Mouse (Mus musculus) spleen, postnatal 4 days (tissue): ENCODE measurements around the gene A230050P20Rik.

ENCODE experiments used
- DNase-seq, 2 experiments: peaks; one replicate each; pipeline ENCODE4 v3.0.0; 2022; ENCODE audit warnings: low spot score in 2 of 2

Gene A230050P20Rik

DNA sequence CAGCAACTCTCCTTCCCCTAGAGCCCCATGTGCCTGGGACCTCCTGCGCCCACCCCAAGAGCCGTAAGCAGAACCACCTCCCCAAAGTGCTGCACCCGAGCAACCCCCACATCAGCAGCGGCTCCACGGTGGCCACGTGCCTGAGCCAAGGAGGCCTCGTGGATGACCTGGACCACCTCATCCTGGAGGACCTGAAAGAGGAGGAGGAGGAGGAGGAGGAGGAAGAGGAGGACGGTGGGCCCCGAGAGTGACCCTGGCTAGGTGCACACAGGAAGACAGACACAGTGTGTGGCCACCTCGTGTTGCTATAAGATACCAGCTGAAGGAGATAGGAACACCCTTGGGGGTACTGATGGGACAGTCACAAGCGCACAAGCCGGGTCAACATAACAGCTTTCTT is 5.1 kb downstream of the A230050P20Rik start:
- DNase-seq = no peak

DNA sequence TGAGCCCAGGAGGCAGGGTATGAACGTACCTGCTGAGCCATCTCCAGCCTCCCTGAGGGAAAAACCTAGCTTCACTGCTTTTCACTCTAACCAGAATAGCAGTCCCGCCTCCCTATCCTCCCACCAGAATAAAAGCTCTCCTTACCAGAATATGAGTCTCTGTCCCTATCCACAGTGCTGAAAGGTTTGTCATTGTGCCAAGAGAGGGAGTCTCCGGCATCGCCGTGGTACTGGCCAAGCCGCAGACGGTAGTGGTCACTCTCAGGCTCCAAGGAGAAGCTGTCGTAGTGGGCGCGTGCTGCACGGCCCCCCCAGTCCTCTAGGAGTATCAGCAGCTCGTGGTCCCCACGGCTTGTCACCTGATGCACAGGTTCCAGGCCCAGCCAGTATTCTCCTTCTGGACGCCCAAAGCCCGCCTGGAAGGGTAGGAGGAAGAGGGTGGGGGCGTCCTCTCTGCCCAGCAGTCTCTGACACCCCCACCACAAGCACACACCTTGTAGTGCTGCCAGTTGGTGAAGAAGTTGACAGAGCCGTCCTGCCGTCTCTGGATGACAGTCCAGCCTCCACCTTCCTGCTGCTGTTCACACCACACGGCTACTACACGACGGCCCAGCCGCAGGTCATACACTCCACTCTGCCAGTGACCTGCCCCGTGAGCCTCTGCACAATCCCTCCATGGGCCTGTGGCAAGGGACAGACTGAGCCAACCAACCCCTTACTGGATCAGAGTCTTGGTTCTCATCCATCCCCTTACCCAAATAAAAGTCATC is 6.8 kb downstream of the A230050P20Rik start:
- peak in 1 of 2 experiments; percentile 62 for DNase-seq

DNA sequence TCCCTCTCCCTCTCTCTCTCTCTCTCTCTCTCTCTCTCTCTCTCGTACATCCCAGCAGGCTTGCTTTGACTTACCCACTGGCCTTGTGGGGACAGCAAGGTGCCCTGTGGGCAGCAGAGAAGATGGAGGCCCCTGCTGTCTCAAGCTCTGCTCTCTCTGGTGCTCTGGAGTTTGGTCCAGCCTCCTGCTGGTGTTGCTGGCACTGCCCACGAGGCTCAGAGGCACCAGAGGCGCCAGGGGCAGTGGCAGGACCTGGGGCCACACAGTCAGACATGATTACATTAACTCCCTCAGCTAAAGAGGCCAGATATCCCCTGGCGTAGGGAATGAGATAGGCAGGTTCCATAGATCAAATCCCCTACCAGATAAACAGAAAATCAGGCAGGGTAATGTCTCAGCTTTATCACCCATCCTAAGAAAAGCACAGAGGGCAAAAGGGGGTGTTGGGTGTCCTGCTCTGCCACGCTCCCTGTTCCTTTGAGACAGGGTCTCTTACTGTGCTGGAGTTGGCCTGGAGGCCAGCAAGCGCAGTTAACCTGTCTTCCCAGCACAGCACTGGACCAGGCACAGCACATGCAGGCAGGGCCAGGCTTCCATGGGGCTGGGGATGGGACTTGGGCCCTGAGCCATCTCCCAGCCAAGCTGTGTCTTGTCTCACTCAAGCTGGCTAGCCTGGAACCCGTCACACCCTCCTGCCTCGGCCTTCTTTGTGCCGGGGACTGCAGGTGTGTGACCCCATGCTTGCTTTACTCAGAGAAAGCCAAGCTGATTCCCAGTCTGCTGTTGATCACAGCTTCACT is 8.1 kb downstream of the A230050P20Rik start:
- peak in 1 of 2 experiments; percentile 57 for DNase-seq

DNA sequence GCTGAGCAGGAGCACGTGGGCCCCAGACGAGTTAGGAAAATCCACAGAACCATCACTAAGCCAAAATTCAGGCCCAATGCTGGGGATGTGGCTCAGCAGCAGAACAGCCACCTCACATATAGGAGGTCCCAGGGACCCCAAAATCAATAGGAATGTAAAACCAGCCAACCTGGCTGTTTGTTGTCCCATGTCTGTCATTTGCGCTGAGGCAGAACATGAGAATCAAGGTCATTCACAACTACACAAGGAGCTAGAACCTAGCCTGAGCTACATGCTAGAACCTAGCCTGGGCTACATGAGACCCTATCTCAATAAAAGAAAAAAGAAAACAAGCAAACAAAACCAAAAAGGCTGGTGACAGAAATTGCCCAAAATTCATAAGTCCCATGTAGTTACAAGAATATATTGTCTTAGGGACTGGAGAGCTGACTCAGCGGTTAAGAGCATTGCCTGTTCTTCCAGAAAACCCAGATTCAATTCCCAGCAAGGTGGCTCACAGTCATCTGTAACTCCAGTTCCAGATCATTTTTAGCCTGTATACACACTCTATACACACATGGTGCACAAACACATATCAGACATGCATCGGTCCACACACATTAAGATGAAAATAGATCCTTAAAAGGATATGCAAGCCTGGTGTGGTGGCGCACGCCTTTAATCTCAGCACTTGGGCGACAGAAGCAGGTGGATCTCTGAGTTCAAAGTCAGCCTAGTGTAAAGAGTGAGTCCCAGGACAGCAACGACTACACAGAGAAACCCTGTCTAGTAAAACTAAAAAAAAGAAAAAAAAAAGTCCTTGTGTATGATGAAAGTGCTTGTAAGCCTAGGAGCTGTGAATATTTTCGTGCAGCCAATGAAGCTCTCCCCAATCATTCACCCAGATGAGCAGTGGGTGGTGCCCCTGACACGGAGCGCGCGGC is 8.9 kb downstream of the A230050P20Rik start:
- no peak for DNase-seq

DNA sequence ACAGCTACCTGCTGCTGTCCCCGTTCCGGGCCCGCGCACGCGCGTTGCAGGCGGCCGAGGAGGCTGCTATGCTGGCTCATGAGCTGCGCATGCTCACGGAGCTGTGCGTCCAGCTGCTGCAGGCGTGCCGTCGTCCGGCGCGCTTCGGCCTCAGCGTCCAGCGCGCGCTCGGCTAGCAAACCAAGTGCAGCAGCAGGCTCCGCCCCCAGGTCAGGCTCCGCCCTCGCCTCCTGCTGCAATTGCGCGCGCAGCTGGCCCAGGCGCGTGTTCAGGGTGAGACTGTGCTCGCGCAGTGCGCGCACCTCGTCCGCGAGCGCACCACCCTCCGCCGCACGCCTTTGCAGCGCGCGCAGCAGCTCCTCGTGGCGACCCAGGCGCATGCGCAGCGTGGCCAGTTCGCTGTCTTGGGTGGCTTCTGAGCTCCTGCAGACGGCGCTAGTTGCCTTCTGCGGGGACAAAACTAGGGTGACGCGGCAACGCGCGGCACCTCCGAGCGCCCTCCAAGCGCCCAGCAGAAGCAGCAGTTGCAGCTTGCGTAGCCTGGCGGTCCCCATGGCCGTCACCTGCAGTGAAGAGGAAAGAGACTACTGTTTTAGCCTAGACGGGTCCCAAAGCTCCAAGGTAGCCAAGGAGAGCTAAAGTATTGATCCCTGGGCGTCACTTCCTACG is 9.7 kb downstream of the A230050P20Rik start:
- peak; percentile 99 to 100 for DNase-seq

DNA sequence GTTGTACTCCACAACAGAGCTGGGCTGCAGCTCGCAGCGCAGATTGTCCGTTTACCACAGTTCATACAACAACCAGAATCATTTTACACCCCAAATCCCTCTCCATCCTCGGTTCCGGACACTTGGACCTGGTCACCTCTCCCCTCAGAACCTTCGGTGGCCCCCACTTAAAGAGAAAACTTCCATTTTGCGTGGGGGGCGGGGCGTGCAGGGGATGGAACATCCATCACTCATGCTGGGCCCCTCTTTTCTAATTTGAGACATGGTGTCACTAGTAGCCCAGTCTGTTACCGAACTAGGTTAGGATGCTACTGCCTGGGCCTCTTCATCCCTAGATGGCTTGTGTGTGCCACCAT is 10.2 kb downstream of the A230050P20Rik start:
- DNase-seq = no peak

DNA sequence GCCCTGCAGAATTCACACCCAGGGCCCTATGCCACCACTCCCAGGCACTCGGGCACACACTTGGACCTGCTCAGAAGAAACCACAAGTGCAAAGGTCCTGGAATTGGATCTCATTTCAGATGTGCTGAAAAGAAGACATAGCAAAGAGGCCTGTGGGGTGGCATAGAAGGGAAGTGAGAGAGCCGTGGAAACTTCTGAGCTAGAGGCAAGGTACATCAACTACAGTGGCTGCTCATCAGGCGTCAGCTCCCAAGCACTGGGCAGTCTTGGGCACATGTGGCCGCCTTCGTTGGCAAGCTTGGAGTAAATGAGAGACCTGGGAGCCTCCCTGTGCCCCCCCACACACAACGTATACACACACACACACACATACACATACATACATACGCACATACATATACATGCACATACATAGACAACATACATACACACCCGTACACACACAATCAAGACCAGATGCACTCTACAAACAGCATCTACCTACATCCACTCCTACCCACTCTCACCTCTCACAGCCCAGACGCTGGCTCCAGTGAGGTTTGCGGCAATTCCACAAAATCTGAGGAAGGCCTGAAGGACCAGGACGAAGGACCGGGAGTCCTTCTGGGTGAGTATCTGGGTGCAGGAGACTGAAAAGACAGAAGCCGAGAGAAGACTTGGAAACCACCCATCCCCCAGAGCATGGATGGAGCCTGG is 10.8 kb downstream of the A230050P20Rik start, which contains the start of gene Angptl6:
TSS of gene Angptl6 (minus strand) at position 631 of the 696 bp plus-strand sequence.
- DNase-seq = peak in 1 of 2 experiments; percentile 69

DNA sequence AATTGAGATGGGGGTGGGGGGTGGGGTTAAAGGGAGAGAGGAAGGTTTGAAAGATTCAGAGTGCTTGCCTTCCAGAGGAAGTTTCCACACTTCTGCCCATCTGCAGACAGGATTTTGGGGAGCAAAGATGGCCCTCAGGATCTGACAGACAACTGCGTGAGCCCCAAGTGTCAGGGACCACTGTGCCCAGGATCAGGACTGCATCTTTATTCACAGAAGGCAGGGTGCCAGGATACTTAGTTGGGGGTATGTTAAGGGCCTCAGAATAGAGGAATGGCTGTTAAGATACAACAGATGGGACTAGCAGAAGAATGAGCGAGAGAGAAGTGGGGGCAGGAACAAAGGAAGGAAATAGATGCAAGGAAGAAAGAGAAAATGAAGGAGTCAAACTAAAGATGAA is 18.1 kb downstream of the A230050P20Rik start:
- DNase-seq = no peak

DNA sequence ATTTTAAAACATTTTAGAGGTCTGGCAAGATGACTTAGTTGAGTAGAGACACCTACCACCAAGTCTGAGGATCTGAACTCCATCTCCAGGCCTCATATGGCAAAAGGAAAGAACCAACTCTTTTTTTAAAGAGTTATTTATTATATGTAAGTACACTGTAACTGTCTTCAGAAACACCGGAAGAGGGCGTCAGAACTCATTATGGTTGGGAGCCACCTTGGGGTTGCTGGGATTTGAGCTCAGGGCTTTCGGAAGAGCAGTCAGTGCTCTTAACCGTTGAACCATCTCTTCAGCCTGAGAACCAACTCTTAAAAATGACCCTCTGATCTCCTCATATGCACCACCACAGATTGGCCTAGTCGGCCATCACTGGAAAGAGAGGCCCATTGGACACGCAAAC is 18.7 kb downstream of the A230050P20Rik start:
- DNase-seq = no peak

DNA sequence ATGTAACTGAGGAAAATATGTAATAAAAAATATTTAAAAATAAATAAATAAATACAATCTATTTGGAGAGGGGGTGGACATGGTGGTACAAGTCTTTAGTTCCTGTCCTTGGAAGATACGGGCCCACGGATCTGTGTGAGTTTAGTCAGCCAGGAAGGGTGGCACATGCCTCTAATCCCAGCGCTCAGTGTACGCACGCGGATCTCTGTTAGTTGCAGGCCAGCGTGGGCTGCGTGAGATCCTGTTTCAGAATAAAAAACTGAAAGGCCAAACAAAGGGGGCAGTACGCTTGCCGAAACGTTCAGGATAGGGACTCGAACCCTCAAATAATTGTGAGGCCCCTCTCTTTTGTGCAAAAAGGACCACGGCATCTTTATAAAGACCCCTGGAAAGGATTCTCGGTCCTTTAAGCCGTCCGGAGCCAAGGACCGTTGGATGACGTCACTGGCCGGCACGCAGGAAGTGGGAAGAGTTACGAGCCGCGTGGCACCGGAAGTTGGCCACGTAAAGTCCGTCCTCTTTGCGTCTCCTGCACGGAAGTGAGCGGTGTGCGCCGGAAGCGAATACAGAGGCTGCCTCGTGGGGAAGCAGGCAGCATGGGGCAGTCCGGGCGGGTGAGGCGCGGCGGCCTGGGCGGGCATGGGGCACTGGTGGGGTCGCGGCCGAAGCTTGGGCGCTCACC is 19.4 kb downstream of the A230050P20Rik start, which contains the start of gene Ppan:
TSS of gene Ppan (plus strand) at position 472 of the 682 bp plus-strand sequence.
- peak; percentile 90 to 95 for DNase-seq

DNA sequence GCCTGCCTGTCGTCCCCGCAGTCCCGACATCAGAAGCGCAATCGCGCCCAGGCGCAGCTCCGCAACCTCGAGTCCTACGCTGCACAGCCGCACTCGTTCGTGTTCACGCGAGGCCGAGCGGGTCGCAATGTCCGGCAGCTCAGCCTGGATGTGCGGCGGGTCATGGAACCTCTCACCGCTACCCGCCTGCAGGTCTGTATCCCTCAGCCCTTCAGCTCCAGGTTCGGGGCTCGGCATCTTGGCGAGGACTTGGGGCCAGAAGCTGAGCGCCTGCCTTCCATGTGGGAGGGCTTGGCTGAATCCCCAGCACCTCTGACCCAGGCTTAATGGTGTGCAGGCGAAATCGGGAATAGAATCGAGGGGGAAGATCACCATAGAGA is 19.9 kb downstream of the A230050P20Rik start:
- no peak for DNase-seq

DNA sequence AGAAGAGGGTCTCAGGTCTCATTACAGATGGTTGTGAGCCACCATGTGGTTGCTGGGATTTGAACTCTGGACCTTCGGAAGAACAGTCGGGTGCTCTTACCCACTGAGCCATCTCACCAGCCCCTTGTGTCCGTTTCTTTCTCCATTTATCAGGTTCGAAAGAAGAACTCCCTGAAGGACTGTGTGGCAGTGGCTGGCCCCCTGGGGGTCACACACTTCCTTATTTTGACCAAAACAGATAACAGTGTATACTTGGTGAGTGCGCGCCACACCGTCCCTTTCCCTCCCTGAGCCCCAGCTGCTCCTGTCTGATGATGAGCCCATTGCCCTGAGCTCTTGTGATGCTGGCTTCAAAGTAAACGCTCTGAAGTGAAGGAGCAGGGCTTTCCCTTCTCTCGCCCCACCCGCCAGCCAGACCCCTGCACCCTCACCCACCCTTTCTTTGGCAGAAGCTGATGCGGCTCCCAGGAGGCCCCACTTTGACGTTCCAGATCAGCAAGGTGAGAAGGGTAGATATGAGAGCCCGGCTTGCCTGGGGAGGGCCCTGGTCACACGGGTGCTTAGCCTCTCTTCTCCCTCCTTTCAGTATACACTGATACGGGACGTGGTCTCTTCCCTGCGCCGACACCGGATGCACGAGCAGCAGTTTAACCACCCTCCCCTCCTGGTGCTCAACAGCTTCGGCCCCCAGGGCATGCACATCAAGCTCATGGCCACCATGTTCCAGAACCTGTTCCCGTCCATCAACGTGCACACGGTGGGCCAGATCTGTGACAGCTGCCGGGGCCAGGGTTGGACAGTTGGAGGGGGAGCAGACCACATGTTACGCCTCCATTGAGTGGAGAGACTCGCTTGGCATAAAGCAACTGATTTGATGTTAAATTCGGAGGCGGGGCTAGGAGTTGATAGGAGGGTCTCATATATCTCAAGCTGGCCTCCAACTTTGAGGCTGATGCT is 21.0 kb downstream of the A230050P20Rik start:
- peak; percentile 54 to 77 for DNase-seq

DNA sequence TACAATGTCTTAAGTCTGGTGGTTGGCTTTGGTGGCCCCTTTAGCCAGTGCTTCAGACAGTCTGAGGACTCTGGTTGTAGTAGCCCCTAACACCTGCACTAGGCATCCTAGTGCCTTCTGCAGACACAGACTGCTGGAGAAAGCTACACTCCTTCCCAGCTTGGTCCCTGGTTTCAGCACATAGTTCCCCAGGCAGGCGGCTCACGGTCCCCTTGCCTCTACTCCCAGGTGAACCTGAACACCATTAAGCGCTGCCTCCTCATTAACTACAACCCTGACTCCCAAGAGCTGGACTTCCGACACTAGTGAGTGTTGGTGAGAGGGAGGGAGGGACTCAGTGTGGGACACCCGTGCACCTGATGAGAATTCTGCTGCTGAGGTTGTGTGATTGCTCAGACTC is 22.0 kb downstream of the A230050P20Rik start:
- DNase-seq = no peak

DNA sequence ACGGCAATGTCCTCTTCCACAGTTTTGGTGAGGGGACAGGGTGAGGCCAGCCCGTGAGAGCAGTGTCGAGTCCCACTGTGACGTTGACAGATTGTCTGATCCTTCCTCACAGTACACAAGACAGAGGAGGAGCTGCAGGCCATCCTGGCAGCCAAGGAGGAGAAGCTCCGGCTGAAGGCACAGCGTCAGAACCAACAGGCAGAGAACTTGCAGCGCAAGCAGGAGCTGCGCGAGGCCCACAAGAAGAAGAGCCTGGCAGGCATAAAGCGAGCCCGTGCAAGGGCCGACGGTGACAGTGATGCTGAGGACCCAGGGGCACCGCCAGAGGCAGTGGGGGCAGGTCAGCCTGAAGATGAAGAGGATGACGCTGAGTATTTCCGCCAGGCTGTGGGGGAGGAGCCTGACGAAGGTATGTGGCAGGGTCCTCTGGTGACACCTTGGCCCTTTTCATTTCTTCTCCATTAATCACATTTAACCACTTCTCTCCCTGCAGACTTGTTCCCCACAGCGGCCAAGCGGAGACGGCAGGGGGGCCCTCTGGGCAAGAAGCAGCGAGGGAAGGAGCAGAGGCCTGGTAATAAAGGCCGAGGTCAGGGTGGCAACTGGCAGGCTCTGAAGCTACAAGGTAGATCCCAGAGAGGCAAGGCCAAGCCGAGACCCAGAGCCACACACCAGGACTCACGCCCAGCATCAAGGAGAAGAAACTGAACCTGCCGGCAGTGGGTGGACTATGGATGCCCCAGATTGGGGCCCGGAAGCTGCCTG is 23.1 kb downstream of the A230050P20Rik start:
- peak; percentile 13 to 61 for DNase-seq

DNA sequence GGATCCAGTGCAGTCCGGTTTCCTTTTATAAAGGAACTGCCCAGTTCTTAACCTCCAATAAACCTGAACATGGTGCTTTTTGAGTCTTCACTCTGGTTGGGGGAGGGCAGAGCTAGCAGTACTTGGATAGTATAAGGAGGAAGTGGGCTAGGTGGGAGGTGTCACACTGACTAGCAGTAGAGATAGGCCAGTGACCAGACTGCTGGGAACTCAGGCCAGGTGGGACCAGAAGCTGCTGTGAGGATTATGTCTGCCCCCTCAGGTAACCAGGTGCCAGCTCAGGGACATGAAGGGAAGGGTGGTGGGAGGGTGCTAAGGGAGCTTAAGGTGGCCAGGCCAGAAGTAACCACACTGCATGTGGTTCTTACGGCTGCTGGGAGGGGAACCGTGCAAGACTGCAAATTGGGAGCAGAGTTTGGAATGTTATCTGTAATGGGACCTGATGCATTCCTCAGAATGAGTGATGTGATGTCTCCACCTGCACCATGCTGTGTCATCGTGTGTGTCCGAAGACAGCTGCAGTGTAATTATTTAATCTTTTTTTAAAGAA is 23.7 kb downstream of the A230050P20Rik start:
- DNase-seq = peak in 1 of 2 experiments; percentile 11

DNA sequence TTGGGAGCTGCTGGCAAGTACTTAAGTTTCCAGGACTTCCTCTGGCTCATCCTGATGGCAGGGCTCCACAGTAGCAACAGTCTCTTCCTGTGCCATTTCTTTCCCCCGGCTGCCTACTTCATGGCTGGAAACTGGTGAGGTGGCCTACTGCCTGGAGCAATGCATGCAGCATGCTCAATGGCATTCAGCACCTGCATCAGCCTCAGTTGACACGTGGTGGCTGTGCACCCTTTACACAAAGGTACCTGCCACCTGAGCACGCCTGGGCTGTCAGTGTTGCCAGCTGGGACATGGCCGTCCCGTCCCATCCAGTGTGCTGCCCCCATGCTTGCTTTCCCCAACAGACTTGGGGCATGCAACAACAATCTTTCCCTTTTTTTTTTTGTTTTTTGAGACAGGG is 24.6 kb downstream of the A230050P20Rik start:
- peak in 1 of 2 experiments; percentile 11 for DNase-seq

DNA sequence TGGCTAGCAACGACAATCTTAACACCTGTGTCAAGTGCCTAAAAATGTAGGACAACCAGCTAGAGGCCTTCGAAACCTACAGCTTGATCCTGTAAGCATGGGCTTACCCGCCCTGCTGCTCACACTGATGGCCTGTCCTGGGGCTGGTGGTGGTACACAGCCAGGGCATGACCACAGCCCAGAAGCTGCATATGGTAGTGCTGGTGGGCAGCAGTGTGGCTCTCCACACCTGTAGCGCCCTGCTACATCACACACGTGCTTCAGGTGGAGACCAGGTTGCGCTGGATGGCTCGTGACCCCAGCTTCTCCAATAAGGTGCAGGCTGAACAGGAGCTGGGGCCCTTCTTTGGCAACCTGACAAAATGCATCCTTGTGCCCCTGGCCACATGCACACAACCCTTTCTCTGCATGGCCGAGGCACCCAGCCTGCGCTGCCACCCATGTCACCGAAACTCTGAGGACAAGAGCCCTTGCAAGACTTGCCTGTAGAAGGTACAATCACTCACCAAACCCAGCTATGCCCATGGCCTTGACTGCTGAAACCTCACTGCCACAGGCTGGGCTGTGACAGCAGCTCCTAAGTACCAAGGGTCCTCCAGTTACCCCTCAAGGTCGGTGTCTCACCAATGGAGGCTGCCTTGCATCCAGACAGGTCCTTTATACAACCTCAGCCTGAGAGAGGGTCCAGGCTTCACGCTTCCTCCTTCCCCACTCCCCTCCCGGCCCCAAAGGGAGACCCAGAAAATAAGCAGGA is 25.3 kb downstream of the A230050P20Rik start:
- DNase-seq = peak in 1 of 2 experiments; percentile 12
